Mouse (Mus musculus) lung, adult 2 months (tissue): ENCODE data around the gene Specc1.

Experiments used
- CTCF ChIP-seq: fragments of 200-500 bp; IDR thresholded peaks from 2 replicates; pipeline ENCODE4 v1.5.1; 2011; ENCODE audit warnings: mild to moderate bottlenecking, low read length, control low read depth; ENCODE audit not compliant: insufficient read depth
- POLR2A ChIP-seq: fragments of 200-500 bp; IDR thresholded peaks from 2 replicates; pipeline ENCODE4 v1.6.1; 2011; ENCODE audit warnings: low read depth, mild to moderate bottlenecking, control low read depth, low read length, borderline replicate concordance; ENCODE audit errors: extremely low read depth

GRCm38 (mm10) chr11:62146661-62147060 lies 190.1 kb downstream of the Specc1 start:
- TF ChIP-seq CTCF: no peak
- TF ChIP-seq POLR2A: no peak
